Mouse (Mus musculus): ENCODE data around the gene St7. TPM values are rescaled to one million over a fixed set of nuclear protein-coding genes. Genes with fewer than 3 reads are reported as not detected.

The St7 gene
- total RNA-seq, 2 experiments from 2014 or later = 35.1 to 42.4 TPM

GRCm38 (mm10) chr6:17771456-17771855 lies 78.7 kb downstream of the St7 start:
- no peak overlapping the region for H3K27ac ChIP-seq
- no peak for TF ChIP-seq CTCF (IDR thresholded peaks at IDR 0.05)
- H3K4me3 ChIP-seq = no peak overlapping the region
- intact Hi-C loops (cut with DNase I) = no loop called here
- DNase-seq (ENCODE audit: extremely low spot score in 1 of 2, low spot score in 2 of 2) = no peak

- no peak overlapping the region for H3K4me3 ChIP-seq
- no peak for TF ChIP-seq CTCF (IDR thresholded peaks at IDR 0.05)
- intact Hi-C loops (cut with DNase I) = no loop called here
Measured at GRCm38 (mm10) chr6:17772514-17772913, 79.8 kb downstream of the St7 start.

GRCm38 (mm10) chr6:17776041-17776440 lies 83.3 kb downstream of the St7 start:
- intact Hi-C loops (cut with DNase I) = no loop called here

More at GRCm38 (mm10) chr6:17772514-17772913, 79.8 kb downstream of the St7 start:
- H3K27ac ChIP-seq = no peak overlapping the region
- DNase-seq (ENCODE audit: extremely low spot score in 1 of 2, low spot score in 2 of 2) = no peak

GRCm38 (mm10) chr6:17777018-17777799 lies 84.5 kb downstream of the St7 start:
- TF ChIP-seq CTCF (IDR thresholded peaks at IDR 0.05) = no peak
- intact Hi-C loops (cut with DNase I) = no loop called here
- Histone ChIP-seq H3K4me3 (no peak overlapping the region), H3K27ac (no peak overlapping the region)
- no peak for DNase-seq (ENCODE audit: extremely low spot score in 1 of 2, low spot score in 2 of 2)

More at GRCm38 (mm10) chr6:17776041-17776440, 83.3 kb downstream of the St7 start:
- DNase-seq (ENCODE audit: extremely low spot score in 1 of 2, low spot score in 2 of 2) = no peak
- TF ChIP-seq CTCF (IDR thresholded peaks at IDR 0.05) = no peak
- Histone ChIP-seq H3K27ac (no peak overlapping the region), H3K4me3 (no peak overlapping the region)

- no peak overlapping the region for H3K27ac ChIP-seq
- DNase-seq (ENCODE audit: extremely low spot score in 1 of 2, low spot score in 2 of 2) = no peak
- intact Hi-C loops (cut with DNase I) = no loop called here
- H3K4me3 ChIP-seq = no peak overlapping the region
- TF ChIP-seq CTCF (IDR thresholded peaks at IDR 0.05) = no peak
Measured at GRCm38 (mm10) chr6:17778648-17779202, 86.0 kb downstream of the St7 start.

- H3K4me3 ChIP-seq = no peak overlapping the region
- intact Hi-C loops (cut with DNase I) = no loop called here
- no peak for DNase-seq (ENCODE audit: extremely low spot score in 1 of 2, low spot score in 2 of 2)
- H3K27ac ChIP-seq = no peak overlapping the region
- TF ChIP-seq CTCF (IDR thresholded peaks at IDR 0.05) = no peak
Measured at GRCm38 (mm10) chr6:17783511-17783910, 90.8 kb downstream of the St7 start.

- Histone ChIP-seq H3K27ac (no peak overlapping the region), H3K4me3 (no peak overlapping the region)
- no peak for TF ChIP-seq CTCF (IDR thresholded peaks at IDR 0.05)
- DNase-seq (ENCODE audit: extremely low spot score in 1 of 2, low spot score in 2 of 2) = no peak
- intact Hi-C loops (cut with DNase I) = no loop called here
Measured at GRCm38 (mm10) chr6:17784523-17784922, 91.8 kb downstream of the St7 start.

- DNase-seq (ENCODE audit: extremely low spot score in 1 of 2, low spot score in 2 of 2) = no peak
- Histone ChIP-seq H3K4me3 (no peak overlapping the region), H3K27ac (no peak overlapping the region)
- intact Hi-C loops (cut with DNase I) = no loop called here
- no peak for TF ChIP-seq CTCF (IDR thresholded peaks at IDR 0.05)
Measured at GRCm38 (mm10) chr6:17785248-17785647, 92.5 kb downstream of the St7 start.

GRCm38 (mm10) chr6:17787810-17788209 lies 95.1 kb downstream of the St7 start:
- no peak for TF ChIP-seq CTCF (IDR thresholded peaks at IDR 0.05)
- no peak for DNase-seq (ENCODE audit: extremely low spot score in 1 of 2, low spot score in 2 of 2)
- no peak overlapping the region for H3K4me3 ChIP-seq
- intact Hi-C loops (cut with DNase I) = no loop called here
- no peak overlapping the region for H3K27ac ChIP-seq

GRCm38 (mm10) chr6:17790251-17790650 lies 97.5 kb downstream of the St7 start:
- no peak for DNase-seq (ENCODE audit: extremely low spot score in 1 of 2, low spot score in 2 of 2)
- no peak for TF ChIP-seq CTCF (IDR thresholded peaks at IDR 0.05)
- H3K27ac ChIP-seq = no peak overlapping the region
- intact Hi-C loops (cut with DNase I) = no loop called here
- H3K4me3 ChIP-seq = no peak overlapping the region

GRCm38 (mm10) chr6:17793471-17793870 lies 100.7 kb downstream of the St7 start:
- no peak overlapping the region for H3K27ac ChIP-seq
- TF ChIP-seq CTCF (IDR thresholded peaks at IDR 0.05) = no peak
- intact Hi-C loops (cut with DNase I) = no loop called here
- no peak overlapping the region for H3K4me3 ChIP-seq
- DNase-seq (ENCODE audit: extremely low spot score in 1 of 2, low spot score in 2 of 2) = no peak

- no peak for TF ChIP-seq CTCF (IDR thresholded peaks at IDR 0.05)
- DNase-seq (ENCODE audit: extremely low spot score in 1 of 2, low spot score in 2 of 2) = no peak
- H3K4me3 ChIP-seq = no peak overlapping the region
- intact Hi-C loops (cut with DNase I) = no loop called here
- no peak overlapping the region for H3K27ac ChIP-seq
Measured at GRCm38 (mm10) chr6:17797271-17797713, 104.6 kb downstream of the St7 start.

GRCm38 (mm10) chr6:17800694-17801093 lies 108.0 kb downstream of the St7 start:
- intact Hi-C loops (cut with DNase I) = no loop called here
- H3K27ac ChIP-seq = no peak overlapping the region
- H3K4me3 ChIP-seq = no peak overlapping the region
- TF ChIP-seq CTCF (IDR thresholded peaks at IDR 0.05) = no peak
- no peak for DNase-seq (ENCODE audit: extremely low spot score in 1 of 2, low spot score in 2 of 2)
